22 mouse cellular contexts compared by ENCODE assay signal in genomic region chr6:114321146-114321545, GRCm38 (mm10). TPM values are rescaled to one million over a fixed set of nuclear protein-coding genes. Genes with fewer than 3 reads are reported as not detected.
DNase-seq lines count a peak whose midpoint lies in the region; ATAC-seq and TF ChIP-seq lines count a peak whose summit lies in the region.
"Had no signal": no experiment of that assay in that cellular context is flagged by ENCODE, and none has a peak within 500 bp of the region (broad histone marks: within the 10 kb centered on the region; RNA-seq: fewer than 3 reads in every experiment).

No protein-coding gene starts in this region.

- H3K27ac ChIP-seq in gastrocnemius, adult 2 months = no peak overlapping the region
- no peak overlapping the region for H3K27ac ChIP-seq in kidney, postnatal 0 days
- no peak overlapping the region for H3K27ac ChIP-seq in midbrain, postnatal 0 days (ENCODE audit: low read depth, low read length)
- no peak overlapping the region for H3K27ac ChIP-seq in midbrain, embryonic 10.5 days (replicated peaks)
- no peak overlapping the region for H3K27ac ChIP-seq in stomach, postnatal 0 days (replicated peaks)
- H3K27ac ChIP-seq: embryonic facial prominence, embryonic 12.5 days; neural tube, embryonic 13.5 days had no signal

- no peak for DNase-seq in gastrocnemius, adult 2 months
- DNase-seq in gastrocnemius, adult 18-20 months (ENCODE audit: low spot score) = no peak
- DNase-seq in kidney, postnatal 0 days (ENCODE audit: low spot score) = no peak
- DNase-seq in kidney, postnatal 4 days = no peak
- no peak for DNase-seq in midbrain, postnatal 0 days (ENCODE audit: low spot score)
- DNase-seq in midbrain, embryonic 10.5 days (ENCODE audit: low spot score) = no peak
- no peak for DNase-seq in stomach, postnatal 0 days (ENCODE audit: low spot score)
- DNase-seq in layer of hippocampus, adult 9-10 months (ENCODE audit: low spot score) = no peak
- DNase-seq: adrenal gland, adult 8-10 months; cerebellum, adult 9-11 months; heart, postnatal 14 days; layer of hippocampus, postnatal 36 days; liver had no signal

- no peaks in the 10 kb centered on the region for H3K36me3 ChIP-seq in kidney, postnatal 0 days (ENCODE audit: insufficient read depth, low read length)
- peaks cover under 1% of the 10 kb centered on the region; the same call in 1 of the 2 replicates for H3K36me3 ChIP-seq in midbrain, postnatal 0 days (ENCODE audit: insufficient read depth, low read length)
- no peaks in the 10 kb centered on the region for H3K36me3 ChIP-seq in midbrain, embryonic 10.5 days
- H3K36me3 ChIP-seq in stomach, postnatal 0 days (ENCODE audit: control insufficient read depth, insufficient read depth, low read length) = no peaks in the 10 kb centered on the region
- H3K36me3 ChIP-seq: embryonic facial prominence, embryonic 12.5 days had no signal

- no peak for ATAC-seq in kidney, postnatal 0 days (replicated peaks; ENCODE audit: low FRiP score, low read depth)
- ATAC-seq in midbrain, postnatal 0 days (ENCODE audit: low FRiP score) = no peak
- ATAC-seq in stomach, postnatal 0 days (ENCODE audit: low FRiP score, low TSS enrichment) = no peak
- ATAC-seq: CD4-positive, CD25-positive, alpha-beta regulatory T cell, adult 4 months; forebrain, embryonic 14.5 days; hindbrain, embryonic 16.5 days; midbrain, embryonic 13.5 days had no signal

- H3K4me2 ChIP-seq in kidney, postnatal 0 days (ENCODE audit: low read length) = no peak overlapping the region
- no peak overlapping the region for H3K4me2 ChIP-seq in midbrain, postnatal 0 days (ENCODE audit: low read depth, low read length, poor library complexity, severe bottlenecking)
- H3K4me2 ChIP-seq in stomach, postnatal 0 days (replicated peaks; ENCODE audit: low read depth) = no peak overlapping the region
- H3K4me2 ChIP-seq: embryonic facial prominence, embryonic 12.5 days; heart, embryonic 11.5 days; midbrain, embryonic 13.5 days; neural tube, embryonic 13.5 days had no signal

- intact Hi-C loops in gastrocnemius, adult 2 months (cut with DNase I) = no loop called here

- peak; percentile 53 for TF ChIP-seq CTCF in gastrocnemius, adult 2 months (IDR thresholded peaks at IDR 0.05)
- peak; percentile 41 for TF ChIP-seq CTCF in kidney, postnatal 0 days (IDR thresholded peaks at IDR 0.05; ENCODE audit: low read depth)
- TF ChIP-seq CTCF in midbrain, postnatal 0 days (IDR thresholded peaks at IDR 0.05) = peak; percentile 61
- peak; percentile 48 for TF ChIP-seq CTCF in stomach, postnatal 0 days (IDR thresholded peaks at IDR 0.05; ENCODE audit: low read depth)

- 94% methylated on average over 3 of the region's 3 CpGs for WGBS in kidney, postnatal 0 days
- WGBS in midbrain, postnatal 0 days = 79% methylated on average over 3 of the region's 3 CpGs
- 97% methylated on average over 3 of the region's 3 CpGs for WGBS in midbrain, embryonic 10.5 days
- 91% methylated on average over 3 of the region's 3 CpGs for WGBS in stomach, postnatal 0 days

- H3K9ac ChIP-seq in kidney, postnatal 0 days (ENCODE audit: low read depth, low read length) = no peak overlapping the region
- H3K9ac ChIP-seq in midbrain, postnatal 0 days (replicated peaks; ENCODE audit: low read length, poor library complexity, severe bottlenecking) = no peak overlapping the region
- no peak overlapping the region for H3K9ac ChIP-seq in stomach, postnatal 0 days (ENCODE audit: low read length)
- H3K9ac ChIP-seq: embryonic facial prominence, embryonic 12.5 days; midbrain, embryonic 13.5 days; neural tube, embryonic 13.5 days had no signal

- H3K27me3 ChIP-seq in kidney, postnatal 0 days (ENCODE audit: insufficient read depth, low read length) = no peaks in the 10 kb centered on the region
- no peaks in the 10 kb centered on the region for H3K27me3 ChIP-seq in midbrain, postnatal 0 days (ENCODE audit: insufficient read depth, low read length)
- no peaks in the 10 kb centered on the region for H3K27me3 ChIP-seq in midbrain, embryonic 10.5 days (ENCODE audit: low read depth, poor library complexity, severe bottlenecking)
- no peaks in the 10 kb centered on the region for H3K27me3 ChIP-seq in stomach, postnatal 0 days (ENCODE audit: control insufficient read depth, insufficient read depth, low read length)
- H3K27me3 ChIP-seq: midbrain, embryonic 13.5 days; neural tube, embryonic 13.5 days had no signal

- no peaks in the 10 kb centered on the region for H3K4me1 ChIP-seq in kidney, postnatal 0 days (replicated peaks; ENCODE audit: insufficient read depth, low read length)
- H3K4me1 ChIP-seq in midbrain, postnatal 0 days (ENCODE audit: insufficient read depth, low read length) = no peaks in the 10 kb centered on the region
- H3K4me1 ChIP-seq in midbrain, embryonic 10.5 days = no peaks in the 10 kb centered on the region
- no peaks in the 10 kb centered on the region for H3K4me1 ChIP-seq in stomach, postnatal 0 days (replicated peaks; ENCODE audit: control insufficient read depth, insufficient read depth)
- H3K4me1 ChIP-seq: embryonic facial prominence, embryonic 12.5 days had no signal

- TF ChIP-seq EP300 in stomach, postnatal 0 days (optimal IDR thresholded peaks at IDR 0.05) = no peak

- H3K9me3 ChIP-seq in kidney, postnatal 0 days (replicated peaks; ENCODE audit: low read length) = no peaks in the 10 kb centered on the region
- no peaks in the 10 kb centered on the region for H3K9me3 ChIP-seq in midbrain, postnatal 0 days (ENCODE audit: low read length)
- H3K9me3 ChIP-seq in midbrain, embryonic 10.5 days (replicated peaks) = peaks cover 5% of the 10 kb centered on the region
- peaks cover 4% of the 10 kb centered on the region; the same call in 1 of the 2 replicates for H3K9me3 ChIP-seq in stomach, postnatal 0 days (ENCODE audit: control insufficient read depth, low read length)
- H3K9me3 ChIP-seq: midbrain, embryonic 13.5 days; neural tube, embryonic 13.5 days had no signal

- H3K4me3 ChIP-seq in gastrocnemius, adult 2 months = no peak overlapping the region
- H3K4me3 ChIP-seq in kidney, postnatal 0 days (replicated peaks; ENCODE audit: low read depth, low read length) = no peak overlapping the region
- no peak overlapping the region for H3K4me3 ChIP-seq in midbrain, postnatal 0 days (ENCODE audit: low read depth, low read length)
- H3K4me3 ChIP-seq in midbrain, embryonic 10.5 days = no peak overlapping the region
- H3K4me3 ChIP-seq in stomach, postnatal 0 days (ENCODE audit: low read depth, low read length) = no peak overlapping the region
- H3K4me3 ChIP-seq: embryonic facial prominence, embryonic 12.5 days; erythroblast, embryonic 14.5 days; midbrain, embryonic 13.5 days; neural tube, embryonic 13.5 days had no signal

RNA-seq across cellular contexts. Expression of gene Slc6a1, which starts 38.7 kb away (rescaled TPM):
- under 1 TPM in 1 of 2 experiments, not detected in 1; 0.10 TPM for total RNA-seq in gastrocnemius, adult 2 months (2021)
- total RNA-seq in gastrocnemius, adult 18-20 months (2021) = under 1 TPM; 0.17 to 0.23 TPM
- polyA plus RNA-seq in kidney, postnatal 0 days (2015; fragmentation: Nextera tagmentation; extraction: Ambion mirVana) = 0.06 and 0.25 TPM in 2 replicates
- total RNA-seq in midbrain, postnatal 0 days (2014; rRNA removed) = 434 and 507 TPM in 2 replicates
- polyA plus RNA-seq in midbrain, postnatal 0 days (2015; fragmentation: Nextera tagmentation; extraction: Ambion mirVana) = 208 and 221 TPM in 2 replicates
- 4.7 and 13.1 TPM in 2 replicates for polyA plus RNA-seq in midbrain, embryonic 10.5 days (2016; fragmentation: Nextera tagmentation; extraction: Ambion mirVana)
- 0.07 TPM in 1 of 2 replicates, not detected in the other for polyA plus RNA-seq in stomach, postnatal 0 days (2015; fragmentation: Nextera tagmentation; extraction: Ambion mirVana)
- total RNA-seq: megakaryocyte progenitor cell, adult 5-6 weeks had no signal
- polyA plus RNA-seq: erythroblast, embryonic 14.5 days had no signal

Comparison
In these comparisons a context has a peak if more than half of its experiments do, and no peak if none do; other contexts are left out.
1. RNA of gene Slc6a1, which starts 38.7 kb away (polyA plus RNA-seq): 208 to 221 TPM in midbrain, postnatal 0 days; 4.7 to 13.1 TPM in midbrain, embryonic 10.5 days, 0.06 to 0.25 TPM in kidney, postnatal 0 days and 0.07 TPM in stomach, postnatal 0 days; every median in the first group is over 10 times any median in the second.
2. Peak in every context shown above with its lines, with median percentiles within 50 percentile points of each other: CTCF ChIP-seq.